Mouse (Mus musculus) MEL (cell line): ENCODE measurements around the gene Snap47. TPM values are rescaled to one million over a fixed set of nuclear protein-coding genes. Genes with fewer than 3 reads are reported as not detected.

Experiments
- DNase-seq: peaks from one replicate; pipeline ENCODE4 v3.0.0; 2011; ENCODE audit warnings: low read depth, low spot score
- H3K27ac ChIP-seq: 2 replicates; pipeline ENCODE4 v1.5.1; 2012; ENCODE audit warnings: low read depth, mild to moderate bottlenecking, control low read depth, low read length, moderate library complexity; ENCODE audit not compliant: control insufficient read depth
- H3K27me3 ChIP-seq, 2 experiments: fragments of 150-350 bp in 1 of 2; sonication (generic) in 1 of 2; 2 replicates each; pipeline ENCODE4 v1.6.1; 2012; ENCODE audit warnings: low read length in 2 of 2, mild to moderate bottlenecking in 2 of 2, improper control_type of control experiment in 1 of 2, moderate library complexity in 1 of 2; ENCODE audit not compliant: insufficient read depth in 2 of 2, control insufficient read depth in 1 of 2
- H3K36me3 ChIP-seq, 2 experiments: 2 replicates each; pipeline ENCODE4 v1.6.1; 2012 to 2014; ENCODE audit warnings: low read length in 2 of 2, improper control_type of control experiment in 1 of 2, inconsistent platforms in 1 of 2, mild to moderate bottlenecking in 1 of 2; ENCODE audit not compliant: insufficient read depth in 2 of 2, control insufficient read depth in 1 of 2
- H3K4me1 ChIP-seq, 2 experiments: fragments of 150-350 bp in 1 of 2; sonication (generic) in 1 of 2; 2 replicates each; pipeline ENCODE4 v1.6.1; 2012; ENCODE audit warnings: low read length in 2 of 2, improper control_type of control experiment in 1 of 2, mild to moderate bottlenecking in 1 of 2; ENCODE audit not compliant: insufficient read depth in 2 of 2, control insufficient read depth in 1 of 2
- H3K4me3 ChIP-seq, 2 experiments: fragments of 150-350 bp in 1 of 2; sonication (generic) in 1 of 2; 2 replicates each; pipeline ENCODE4 v1.5.1; 2012; ENCODE audit warnings: low read depth in 2 of 2, low read length in 2 of 2, mild to moderate bottlenecking in 2 of 2, moderate library complexity in 2 of 2, control low read depth in 1 of 2, improper control_type of control experiment in 1 of 2; ENCODE audit not compliant: control insufficient read depth in 1 of 2, insufficient read depth in 1 of 2
- H3K79me2 ChIP-seq: 2 replicates; pipeline ENCODE4 v1.6.1; 2012; ENCODE audit warnings: mild to moderate bottlenecking, low read length, moderate library complexity; ENCODE audit not compliant: control insufficient read depth, poor library complexity, insufficient read depth
- H3K9ac ChIP-seq: 2 replicates; pipeline ENCODE4 v1.6.1; 2012; ENCODE audit warnings: low read depth, mild to moderate bottlenecking, control low read depth, low read length, moderate library complexity; ENCODE audit not compliant: control insufficient read depth, poor library complexity, severe bottlenecking
- H3K9me3 ChIP-seq: fragments of 150-350 bp; sonication (generic); replicated peaks from 2 replicates; pipeline ENCODE4 v1.6.1; 2012; ENCODE audit warnings: mild to moderate bottlenecking, low read length, improper control_type of control experiment, moderate library complexity; ENCODE audit not compliant: insufficient read depth
- BHLHE40 ChIP-seq: IDR thresholded peaks from 2 replicates; pipeline ENCODE4 v1.6.1; 2012; ENCODE audit warnings: low read depth, mild to moderate bottlenecking, inconsistent platforms, low read length, improper control_type of control experiment, borderline replicate concordance
- CTCF ChIP-seq, 3 experiments: IDR thresholded peaks in 2 of 3; conservative IDR thresholded peaks in 1 of 3; 2 replicates each; pipeline ENCODE4 v1.5.1; 2011 to 2012; ENCODE audit warnings: low read length in 3 of 3, low read depth in 2 of 3, mild to moderate bottlenecking in 2 of 3, improper control_type of control experiment in 1 of 3, inconsistent platforms in 1 of 3, mixed read lengths in 1 of 3, moderate library complexity in 1 of 3; ENCODE audit not compliant: control insufficient read depth in 1 of 3, insufficient read depth in 1 of 3, poor library complexity in 1 of 3, severe bottlenecking in 1 of 3
- E2F4 ChIP-seq: IDR thresholded peaks from 2 replicates; pipeline ENCODE4 v1.6.1; 2011; ENCODE audit warnings: low read depth, low read length, improper control_type of control experiment, borderline replicate concordance
- ELF1 ChIP-seq: IDR thresholded peaks from 2 replicates; pipeline ENCODE4 v1.6.1; 2014; ENCODE audit warnings: low read depth, mild to moderate bottlenecking, inconsistent platforms, low read length, improper control_type of control experiment, moderate library complexity
- ETS1 ChIP-seq: IDR thresholded peaks from 2 replicates; pipeline ENCODE4 v1.6.1; 2012; ENCODE audit warnings: low read depth, mild to moderate bottlenecking, inconsistent platforms, low read length, improper control_type of control experiment, moderate library complexity
- MXI1 ChIP-seq: IDR thresholded peaks from 2 replicates; pipeline ENCODE4 v1.6.1; 2011; ENCODE audit warnings: mild to moderate bottlenecking, low read depth, low read length, improper control_type of control experiment
- MYB ChIP-seq: IDR thresholded peaks from 2 replicates; pipeline ENCODE4 v1.6.1; 2011; ENCODE audit warnings: mild to moderate bottlenecking, low read depth, low read length, improper control_type of control experiment
- MYC ChIP-seq: IDR thresholded peaks from 2 replicates; pipeline ENCODE4 v1.6.1; 2011; ENCODE audit warnings: low read depth, mild to moderate bottlenecking, low read length, improper control_type of control experiment, moderate library complexity
- NRF1 ChIP-seq: IDR thresholded peaks from 2 replicates; pipeline ENCODE4 v1.6.1; 2014; ENCODE audit warnings: low read depth, mild to moderate bottlenecking, inconsistent platforms, low read length, improper control_type of control experiment, moderate library complexity; ENCODE audit not compliant: poor library complexity, insufficient read depth, severe bottlenecking
- RAD21 ChIP-seq: IDR thresholded peaks from 2 replicates; pipeline ENCODE4 v1.6.1; 2011; ENCODE audit warnings: mild to moderate bottlenecking, low read depth, low read length, improper control_type of control experiment
- RCOR1 ChIP-seq: IDR thresholded peaks from 2 replicates; pipeline ENCODE4 v1.6.1; 2012; ENCODE audit warnings: low read depth, mild to moderate bottlenecking, inconsistent platforms, low read length, improper control_type of control experiment
- SIN3A ChIP-seq: IDR thresholded peaks from 2 replicates; pipeline ENCODE4 v1.6.1; 2012; ENCODE audit warnings: low read length, improper control_type of control experiment, inconsistent platforms
- SMC3 ChIP-seq: IDR thresholded peaks from 2 replicates; pipeline ENCODE4 v1.6.1; 2011; ENCODE audit warnings: low read depth, low read length, improper control_type of control experiment
- TCF12 ChIP-seq: IDR thresholded peaks from 2 replicates; pipeline ENCODE4 v1.6.1; 2014; ENCODE audit warnings: low read depth, mild to moderate bottlenecking, inconsistent platforms, low read length, improper control_type of control experiment, moderate library complexity
- USF1 ChIP-seq: IDR thresholded peaks from 2 replicates; pipeline ENCODE4 v1.6.1; 2014; ENCODE audit warnings: low read depth, mild to moderate bottlenecking, inconsistent platforms, low read length, improper control_type of control experiment, moderate library complexity
- ZMIZ1 ChIP-seq: IDR thresholded peaks from 2 replicates; pipeline ENCODE4 v1.6.1; 2012; ENCODE audit warnings: low read depth, mild to moderate bottlenecking, inconsistent platforms, low read length, improper control_type of control experiment, moderate library complexity
- polyA plus RNA-seq, 2 experiments: library from polyadenylated mRNA; stranded (reverse) in 1 of 2; unstranded in 1 of 2; fragments of >175 nt in 1 of 2; fragments of >200 nt in 1 of 2; gene quantifications; 2 replicates each; pipeline versions ENCODE4 v1.2.1 to v1.2.4; 2012; ENCODE audit warnings: low replicate concordance in 2 of 2, low read depth in 1 of 2; ENCODE audit not compliant: insufficient read length in 2 of 2, insufficient read depth in 1 of 2, missing spikeins in 1 of 2
- total RNA-seq: library from RNA; depleted of rRNA; stranded (reverse); fragments of 300-350 nt; gene quantifications from 2 replicates; pipeline ENCODE4 v1.2.3, GENCODE M21; 2012

Snap47 gene
- total and polyA plus RNA-seq, 3 experiments: 51.0 to 57.9 TPM; not detected in 1

DNA sequence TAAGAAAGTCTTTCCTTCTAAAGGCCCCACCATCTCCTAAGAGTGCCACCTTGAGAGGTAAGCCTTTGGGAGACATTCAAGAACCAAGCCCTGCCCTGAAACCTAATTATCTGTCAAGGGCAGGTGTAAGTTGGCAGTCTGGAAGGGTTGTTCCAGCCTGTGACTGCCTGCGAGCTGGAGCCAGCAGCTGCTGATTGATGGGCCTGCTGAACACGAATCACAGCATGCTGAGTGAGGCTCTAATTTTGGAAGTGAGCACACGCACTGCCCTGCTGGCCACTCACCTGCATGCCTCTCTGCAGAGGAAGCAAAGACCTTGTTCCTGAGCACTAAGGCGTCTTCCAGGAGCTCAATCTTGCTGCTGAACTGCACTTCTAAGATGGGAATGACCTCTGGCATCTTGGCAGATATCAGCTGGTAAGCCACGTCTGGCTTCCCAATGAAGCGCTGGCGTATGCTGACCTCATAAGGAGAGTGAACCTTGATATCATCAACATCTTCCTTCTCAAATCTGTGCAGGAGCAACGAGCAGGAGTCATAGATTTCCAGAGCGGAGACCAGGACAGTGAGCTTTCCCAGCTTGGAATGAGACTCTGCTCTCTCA is 22.8 kb downstream of the Snap47 start:
- no peak overlapping the region for H3K27ac ChIP-seq
- no peaks in the 10 kb centered on the region for H3K79me2 ChIP-seq
- no peaks in the 10 kb centered on the region for H3K27me3 ChIP-seq
- H3K4me3 ChIP-seq: no peak overlapping the region
- no peak for DNase-seq
- peaks cover 0 to 11% of the 10 kb centered on the region in 2 experiments; a peak in 2 of 4 replicates for H3K36me3 ChIP-seq
- no peak overlapping the region for H3K9ac ChIP-seq
- no peaks in the 10 kb centered on the region for H3K9me3 ChIP-seq
- TF ChIP-seq USF1 (no peak), TCF12 (no peak), SMC3 (no peak), ZMIZ1 (no peak)
- H3K4me1 ChIP-seq: peaks cover 3 to 4% of the 10 kb centered on the region in 2 experiments; a peak in 2 of 4 replicates

DNA sequence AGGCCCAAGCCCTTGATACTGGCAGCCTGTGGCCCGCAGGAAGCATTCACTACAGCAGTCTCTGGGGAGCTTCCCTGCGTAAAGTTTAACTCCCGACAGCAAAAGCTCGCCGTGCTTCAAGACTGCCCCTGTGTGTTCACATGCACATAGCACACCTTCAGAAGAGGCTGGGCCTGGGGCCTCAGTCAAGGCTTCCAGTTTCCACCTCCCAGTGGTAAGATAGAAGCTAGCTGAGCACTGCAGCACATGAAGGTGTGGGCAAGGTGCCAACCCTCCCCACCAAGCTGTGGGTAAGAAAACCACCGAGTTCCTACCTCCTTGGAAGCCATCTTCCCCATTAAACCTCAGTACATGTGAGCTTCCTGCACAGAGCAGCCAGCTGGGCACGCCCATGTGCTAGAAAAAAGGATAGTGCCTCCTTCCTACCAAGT is 25.3 kb downstream of the Snap47 start:
- peaks cover 3 to 4% of the 10 kb centered on the region in 2 experiments; a peak in 2 of 4 replicates for H3K4me1 ChIP-seq
- no peak overlapping the region for H3K27ac ChIP-seq
- H3K9me3 ChIP-seq: no peaks in the 10 kb centered on the region
- peaks cover 0 to 12% of the 10 kb centered on the region in 2 experiments; a peak in 2 of 4 replicates for H3K36me3 ChIP-seq
- DNase-seq: peak; percentile 84
- no peaks in the 10 kb centered on the region for H3K79me2 ChIP-seq
- no peak overlapping the region for H3K9ac ChIP-seq
- H3K4me3 ChIP-seq: no peak overlapping the region
- H3K27me3 ChIP-seq: no peaks in the 10 kb centered on the region
- TF ChIP-seq BHLHE40 (0 out of 2 replicates have a peak, but pooled peaks have one; percentile 14), SIN3A (0 out of 2 replicates have a peak, but pooled peaks have one; percentile 19), ELF1 (no peak), E2F4 (no peak), NRF1 (peak; percentile 13; the same call in 1 of the 2 replicates), SMC3 (peak; percentile 32), ETS1 (peak; percentile 43; the same call in 1 of the 2 replicates), MYB (no peak), MXI1 (peak; percentile 66), MYC (peak; percentile 52; the same call in 1 of the 2 replicates), CTCF (IDR thresholded peaks at IDR 0.05 in 2 of 3, conservative IDR thresholded peaks at IDR 0.05 in 1 of 3; ENCODE audit: control insufficient read depth in 1 of 3, insufficient read depth in 1 of 3, low read depth in 2 of 3, low read length in 3 of 3, poor library complexity in 1 of 3, severe bottlenecking in 1 of 3) (peak in 2 of 3 experiments; percentile 21 to 36; a peak in 3 of 6 replicates), RCOR1 (0 out of 2 replicates have a peak, but pooled peaks have one; percentile 38), TCF12 (no peak), RAD21 (peak; percentile 31)
- TF ChIP-seq, all 39 proteins: peak for 10
